Mouse (Mus musculus) intestine, embryonic 14.5 days (tissue): ENCODE results near the gene Anp32e. TPM values are rescaled to one million over a fixed set of nuclear protein-coding genes. Genes with fewer than 3 reads are reported as not detected.

Experiments used
- ATAC-seq: fragments of 200-750 bp; cut with Nextera tagmentation; replicated peaks from 2 replicates; pipeline ENCODE4 v1.8.0; 2017; ENCODE audit warnings: low read depth, moderate number of reproducible peaks, moderate TSS enrichment, moderate library complexity; ENCODE audit not compliant: low FRiP score, low TSS enrichment
- DNase-seq: peaks from one replicate; pipeline ENCODE4 v3.0.0-alpha.2; 2018; ENCODE audit warnings: low spot score
- H3K27ac ChIP-seq: fragments of 300-500 bp; sonication (generic); 2 replicates; pipeline ENCODE4 v1.5.1; 2014; ENCODE audit warnings: low read depth, mild to moderate bottlenecking, control low read depth
- H3K27me3 ChIP-seq: fragments of 300-500 bp; sonication (generic); replicated peaks from 2 replicates; pipeline ENCODE4 v1.6.1; 2014; ENCODE audit warnings: low read length, control low read depth; ENCODE audit not compliant: control insufficient read depth, insufficient read depth
- H3K36me3 ChIP-seq: fragments of 300-500 bp; sonication (generic); 2 replicates; pipeline ENCODE4 v1.6.1; 2014; ENCODE audit warnings: low read length, control low read depth; ENCODE audit not compliant: control insufficient read depth, insufficient read depth
- H3K4me1 ChIP-seq: fragments of 300-500 bp; sonication (generic); replicated peaks from 2 replicates; pipeline ENCODE4 v1.6.1; 2014; ENCODE audit warnings: low read length, control low read depth, mixed read lengths; ENCODE audit not compliant: control insufficient read depth, insufficient read depth
- H3K4me2 ChIP-seq: fragments of 300-500 bp; sonication (generic); 2 replicates; pipeline ENCODE4 v1.6.1; 2014; ENCODE audit warnings: low read length
- H3K4me3 ChIP-seq: fragments of 300-500 bp; sonication (generic); 2 replicates; pipeline ENCODE4 v1.5.1; 2014; ENCODE audit warnings: low read depth, low read length, control low read depth, mixed read lengths
- H3K9ac ChIP-seq: fragments of 300-500 bp; sonication (generic); 2 replicates; pipeline ENCODE4 v1.6.1; 2014; ENCODE audit warnings: mild to moderate bottlenecking, low read length
- H3K9me3 ChIP-seq: fragments of 300-500 bp; sonication (generic); 2 replicates; pipeline ENCODE4 v1.6.1; 2016; ENCODE audit warnings: low read length, control low read depth; ENCODE audit not compliant: control insufficient read depth
- WGBS: fragments of 180-500 bp; shearing (Covaris S2); extraction: QIAGEN DNeasy Blood & Tissue Kit; methylation state at CpG from one replicate; pipeline ENCODE4 v1.1.7; 2014; 5-methylcytosine and 5-hydroxymethylcytosine counted together
- polyA plus RNA-seq: library from polyadenylated mRNA; unstranded; fragments of >200 nt; fragmentation: Nextera tagmentation; extraction: Ambion mirVana; gene quantifications from 2 replicates; pipeline ENCODE4 v1.2.1, GENCODE M21; 2014

Anp32e gene
- polyA plus RNA-seq, 1 experiment from 2014 or later = 54.3 TPM

DNA sequence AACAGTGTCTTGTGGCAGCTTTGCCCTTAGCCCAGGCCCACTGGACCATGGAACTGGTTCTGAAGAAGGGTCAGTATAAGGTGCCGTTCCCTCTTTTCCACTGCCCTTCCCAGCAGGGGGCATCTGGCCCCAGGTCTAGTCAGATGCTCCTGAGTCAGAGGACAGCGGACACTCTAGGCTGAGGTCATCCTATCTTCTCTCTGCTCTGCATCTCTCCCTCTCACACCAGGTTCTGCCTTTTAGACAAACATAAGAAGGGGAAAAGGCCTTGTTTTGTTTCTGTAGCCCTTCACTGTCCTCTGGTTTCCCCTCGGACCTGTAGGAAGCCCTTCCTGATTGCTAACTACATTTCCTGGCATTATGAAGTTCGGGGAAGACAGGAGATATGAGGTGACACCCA, 64.8 kb downstream of the Anp32e start:
- Histone ChIP-seq H3K9ac (peak overlapping the region; percentile 95), H3K4me2 (peak overlapping the region; percentile 62), H3K9me3 (no peaks in the 10 kb centered on the region), H3K4me3 (peak overlapping the region; percentile 72), H3K27ac (peak overlapping the region; percentile 98), H3K27me3 (no peaks in the 10 kb centered on the region), H3K36me3 (peaks cover 37% of the 10 kb centered on the region), H3K4me1 (peaks cover 30% of the 10 kb centered on the region)
- WGBS = 20% methylated on average over 4 of the region's 4 CpGs
- ATAC-seq (no peak), DNase-seq (no peak)

DNA sequence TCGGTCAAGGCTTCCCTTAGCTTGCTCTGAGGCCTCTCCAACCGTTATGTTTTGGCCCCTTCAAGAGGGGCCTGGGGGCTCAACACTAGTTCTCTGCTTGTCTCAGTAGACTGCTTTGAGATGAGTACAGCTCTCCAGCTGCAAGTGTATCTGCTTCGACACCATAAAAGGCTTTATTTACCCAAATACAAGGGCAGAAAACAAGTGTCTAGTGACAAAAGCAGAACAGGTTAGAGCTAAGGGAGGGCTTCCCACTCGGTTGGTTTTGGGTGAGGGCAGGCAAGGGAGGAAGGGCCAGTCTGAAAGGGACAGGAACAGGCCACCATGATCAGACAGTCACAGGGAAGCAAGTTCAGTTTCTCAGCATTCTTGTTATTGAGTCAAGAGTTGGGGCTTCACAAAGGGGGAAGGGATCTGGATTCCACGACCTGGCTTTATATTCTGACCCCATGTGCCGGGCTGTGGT, 65.4 kb downstream of the Anp32e start:
- peak overlapping the region; percentile 62 for H3K4me2 ChIP-seq
- H3K27ac ChIP-seq = peak overlapping the region; percentile 98
- peaks cover 25% of the 10 kb centered on the region for H3K4me1 ChIP-seq
- peaks cover 32% of the 10 kb centered on the region for H3K36me3 ChIP-seq
- DNase-seq (no peak), ATAC-seq (no peak)
- peak overlapping the region; percentile 72 for H3K4me3 ChIP-seq
- 13% methylated on average over 6 of the region's 6 CpGs for WGBS
- H3K27me3 ChIP-seq = no peaks in the 10 kb centered on the region
- no peaks in the 10 kb centered on the region for H3K9me3 ChIP-seq
- H3K9ac ChIP-seq = peak overlapping the region; percentile 95

DNA sequence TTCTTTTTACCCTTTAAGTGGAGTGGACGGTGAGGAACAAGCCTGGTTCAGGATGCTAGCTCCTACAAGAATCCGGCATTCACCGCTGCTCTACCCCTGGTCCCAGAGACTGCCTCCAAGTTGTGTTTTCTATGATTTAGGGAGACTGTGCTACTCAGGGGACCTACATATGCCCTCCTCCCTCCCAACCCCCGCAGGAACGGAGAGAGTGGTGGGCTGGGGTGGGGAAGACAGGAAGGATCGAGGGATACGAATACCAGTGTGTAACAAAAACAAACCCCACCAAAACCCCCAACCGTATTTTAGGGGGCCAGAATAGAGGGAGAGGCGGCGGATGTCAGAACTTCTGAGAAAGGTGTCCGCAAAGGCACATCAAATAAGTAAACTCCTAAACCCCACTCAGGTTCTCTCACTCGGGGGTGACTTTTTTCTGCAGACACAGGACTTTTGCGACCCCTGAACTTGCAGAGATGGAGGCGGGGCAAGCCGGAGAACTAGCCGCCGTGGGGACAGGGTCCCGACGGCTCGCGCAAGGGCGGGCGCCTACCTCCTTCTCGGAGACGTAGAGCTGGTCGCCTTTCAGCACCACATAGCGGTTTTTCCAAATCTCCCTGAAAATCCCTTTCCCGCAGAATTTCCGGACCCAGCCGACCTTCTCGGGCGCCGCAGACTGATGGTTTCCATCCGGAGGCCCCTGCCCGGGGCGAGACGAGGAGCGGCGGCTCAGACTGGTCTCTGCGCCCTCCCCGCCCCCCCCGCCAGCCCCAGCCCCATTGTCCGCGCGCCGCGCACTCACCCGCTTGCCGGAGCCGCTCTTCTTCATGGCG, 66.1 kb downstream of the Anp32e start:
- Histone ChIP-seq H3K27me3 (no peaks in the 10 kb centered on the region), H3K27ac (peak overlapping the region; percentile 98), H3K4me1 (peaks cover 24% of the 10 kb centered on the region), H3K4me3 (peak overlapping the region; percentile 72), H3K9ac (peak overlapping the region; percentile 95), H3K4me2 (peak overlapping the region; percentile 62), H3K36me3 (peaks cover 24% of the 10 kb centered on the region), H3K9me3 (no peaks in the 10 kb centered on the region)
- ATAC-seq = peak; percentile 78
- DNase-seq = peak; percentile 85
- WGBS = 1% methylated on average over 48 of the region's 51 CpGs

DNA sequence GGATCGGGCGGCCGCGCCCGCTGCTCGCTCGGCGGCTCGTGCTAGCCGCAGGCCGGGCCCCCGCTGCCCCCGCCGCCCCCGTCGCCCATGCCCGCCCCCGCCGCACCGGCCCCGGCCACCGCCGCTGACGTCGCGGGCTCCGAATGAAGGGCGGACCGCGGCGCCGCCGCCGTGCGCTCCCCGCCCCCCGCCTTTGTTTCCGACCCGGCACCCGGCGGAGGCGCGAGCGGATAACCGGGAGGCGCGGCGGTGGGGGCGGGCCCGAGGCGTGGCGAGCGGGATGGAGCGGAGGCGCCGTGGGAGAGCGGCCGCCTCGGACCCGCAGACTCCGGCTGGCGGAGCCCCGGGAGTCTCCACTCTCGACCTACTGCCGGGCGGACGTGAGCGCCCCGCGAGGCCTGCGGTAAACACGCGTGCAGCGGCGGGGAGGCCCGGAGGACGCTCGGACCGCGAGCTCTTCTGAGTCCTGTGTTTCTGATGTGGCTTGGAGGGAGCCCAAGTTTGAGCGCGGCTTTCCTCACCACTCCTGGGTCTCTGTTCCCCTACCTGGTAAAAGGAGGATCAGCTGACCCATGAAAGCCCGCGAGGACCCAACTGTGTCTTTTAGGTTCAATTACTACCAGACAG, 66.9 kb downstream of the Anp32e start, which contains the start of gene Plekho1:
Plekho1 (minus strand) TSS at position 200 of the 627 bp plus-strand sequence.
- H3K4me2 ChIP-seq = peak within 1 kb of the TSS; percentile 62
- WGBS = under 1% methylated on average over 69 of the region's 84 CpGs
- no peaks in the 10 kb centered on the region for H3K27me3 ChIP-seq
- ATAC-seq = peak; percentile 58
- H3K36me3 ChIP-seq = peaks cover 17% of the 10 kb centered on the region
- no peaks in the 10 kb centered on the region for H3K9me3 ChIP-seq
- peak within 1 kb of the TSS; percentile 98 for H3K27ac ChIP-seq
- peak within 1 kb of the TSS; percentile 95 for H3K9ac ChIP-seq
- DNase-seq = peak; percentile 80
- H3K4me1 ChIP-seq = peaks cover 24% of the 10 kb centered on the region
- H3K4me3 ChIP-seq = peak within 1 kb of the TSS; percentile 72

DNA sequence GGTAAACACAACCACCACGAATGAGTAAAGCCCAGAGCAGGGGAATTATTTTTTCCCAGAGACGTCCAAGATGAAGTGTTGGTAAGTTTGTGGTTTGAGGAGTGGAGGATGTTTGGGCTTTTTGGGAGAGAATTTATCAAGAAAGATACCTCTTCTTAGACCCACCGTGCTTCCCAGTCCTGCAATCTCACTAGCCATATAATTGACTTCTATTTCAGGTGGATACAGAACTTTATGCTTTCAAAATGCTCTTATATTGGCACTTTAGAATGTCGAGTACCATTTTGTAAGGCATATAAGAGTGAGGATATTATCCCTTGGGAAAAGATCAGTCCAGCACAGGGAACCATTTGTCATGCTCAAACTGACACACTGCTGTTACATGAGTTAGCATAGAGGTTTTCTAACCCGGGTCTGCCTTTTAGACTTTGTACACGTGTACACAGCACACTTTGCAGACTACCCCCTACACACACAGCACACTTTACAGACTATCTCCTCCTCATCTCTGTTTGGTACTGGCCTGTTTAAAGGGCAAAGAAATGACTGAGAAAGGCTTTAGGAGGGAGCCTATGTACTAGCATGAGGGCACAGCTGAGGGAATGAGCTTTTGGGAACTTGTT, 67.5 kb downstream of the Anp32e start:
- 8% methylated on average over 6 of the region's 6 CpGs for WGBS
- no peaks in the 10 kb centered on the region for H3K9me3 ChIP-seq
- peaks cover 24% of the 10 kb centered on the region for H3K4me1 ChIP-seq
- H3K27me3 ChIP-seq = no peaks in the 10 kb centered on the region
- H3K9ac ChIP-seq = peak overlapping the region; percentile 95
- H3K27ac ChIP-seq = peak overlapping the region; percentile 98
- peak overlapping the region; percentile 72 for H3K4me3 ChIP-seq
- peaks cover 10% of the 10 kb centered on the region for H3K36me3 ChIP-seq
- ATAC-seq (no peak), DNase-seq (no peak)
- peak overlapping the region; percentile 62 for H3K4me2 ChIP-seq

Other genes starting within 250 kb of the Anp32e start
- gene Adamtsl4, start 241.3 kb upstream of the Anp32e start, polyA plus RNA-seq = 1.2 and 2.6 TPM in 2 replicates
- gene Ecm1, start 189.7 kb upstream of the Anp32e start, polyA plus RNA-seq = 23.2 and 26.3 TPM in 2 replicates
- 55.4 and 55.8 TPM in 2 replicates for gene Tars2, start 169.0 kb upstream of the Anp32e start, polyA plus RNA-seq
- gene Rprd2, start 110.4 kb upstream of the Anp32e start, polyA plus RNA-seq = 19.8 and 21.2 TPM in 2 replicates
- gene Prpf3, start 73.4 kb upstream of the Anp32e start, polyA plus RNA-seq = 50.3 and 54.0 TPM in 2 replicates
- 342 and 343 TPM in 2 replicates for gene Mrps21, start 57.7 kb upstream of the Anp32e start, polyA plus RNA-seq
- gene Ciart, start 47.0 kb upstream of the Anp32e start, polyA plus RNA-seq = 6.7 and 7.9 TPM in 2 replicates
- 20.8 and 23.9 TPM in 2 replicates for gene BC028528, start 37.2 kb upstream of the Anp32e start, polyA plus RNA-seq
- gene Aph1a, start 35.3 kb upstream of the Anp32e start, polyA plus RNA-seq = 40.4 and 44.1 TPM in 2 replicates
- gene Car14, start 24.6 kb upstream of the Anp32e start, polyA plus RNA-seq = 2.7 and 4.3 TPM in 2 replicates
- gene Plekho1, start 66.8 kb downstream of the Anp32e start, polyA plus RNA-seq = 33.3 and 35.0 TPM in 2 replicates
- 20.6 and 25.8 TPM in 2 replicates for gene Vps45, start 129.2 kb downstream of the Anp32e start, polyA plus RNA-seq
- 14.0 and 14.8 TPM in 2 replicates for gene Otud7b, start 175.3 kb downstream of the Anp32e start, polyA plus RNA-seq
- 27.7 and 28.8 TPM in 2 replicates for gene Mtmr11, start 232.8 kb downstream of the Anp32e start, polyA plus RNA-seq
- gene Sf3b4, start 243.1 kb downstream of the Anp32e start, polyA plus RNA-seq = 184 and 195 TPM in 2 replicates